Mouse (Mus musculus) small intestine, adult 2 months (tissue): ENCODE data around the gene 2200002D01Rik. TPM values are rescaled to one million over a fixed set of nuclear protein-coding genes. Genes with fewer than 3 reads are reported as not detected.
"Not testable (repeated sequence)": the region's sequence is repeated elsewhere in the genome, so short reads cannot be mapped to it uniquely, and the experiment has no call there.

Source experiments
- H3K27ac ChIP-seq: fragments of 200-500 bp; 2 replicates; pipeline ENCODE4 v1.5.1; 2012; ENCODE audit warnings: low read depth, low read length, control low read depth, inconsistent platforms; ENCODE audit not compliant: insufficient read depth
- H3K27me3 ChIP-seq: fragments of 200-500 bp; 2 replicates; pipeline ENCODE4 v1.6.1; 2012; ENCODE audit warnings: mild to moderate bottlenecking, moderate library complexity, low read length, inconsistent platforms; ENCODE audit not compliant: control insufficient read depth, insufficient read depth
- H3K36me3 ChIP-seq: fragments of 200-500 bp; 2 replicates; pipeline ENCODE4 v1.6.1; 2012; ENCODE audit warnings: mild to moderate bottlenecking, low read length, control low read depth, inconsistent platforms; ENCODE audit not compliant: control insufficient read depth, insufficient read depth
- H3K4me1 ChIP-seq: fragments of 200-500 bp; 2 replicates; pipeline ENCODE4 v1.6.1; 2012; ENCODE audit warnings: low read length, inconsistent platforms, mixed read lengths; ENCODE audit not compliant: control insufficient read depth, insufficient read depth, insufficient read length
- H3K4me3 ChIP-seq: fragments of 200-500 bp; 2 replicates; pipeline ENCODE4 v1.5.1; 2012; ENCODE audit warnings: low read depth, mild to moderate bottlenecking, control low read depth, inconsistent platforms, low read length, moderate library complexity
- CTCF ChIP-seq: fragments of 200-500 bp; IDR thresholded peaks from 2 replicates; pipeline ENCODE4 v1.5.1; 2012; ENCODE audit warnings: low read depth, mild to moderate bottlenecking, control low read depth, inconsistent platforms, low read length, moderate library complexity, mixed read lengths; ENCODE audit not compliant: insufficient replicate concordance, insufficient read length; ENCODE audit errors: extremely low read depth
- POLR2A ChIP-seq: fragments of 200-500 bp; IDR thresholded peaks from 2 replicates; pipeline ENCODE4 v1.6.1; 2012; ENCODE audit warnings: low read depth, mild to moderate bottlenecking, control low read depth, inconsistent platforms, low read length, moderate library complexity
- WGBS: fragments of 180-500 bp; shearing (Covaris S2); methylation state at CpG from one replicate; pipeline ENCODE4 v1.1.7; 2018; 5-methylcytosine and 5-hydroxymethylcytosine counted together
- polyA plus RNA-seq: library from polyadenylated mRNA; depleted of rRNA; stranded (reverse); fragments of >200 nt; gene quantifications from 2 replicates; pipeline ENCODE4 v1.2.3, GENCODE M21; 2012

Gene 2200002D01Rik
- polyA plus RNA-seq, 1 experiment = 852 TPM

DNA sequence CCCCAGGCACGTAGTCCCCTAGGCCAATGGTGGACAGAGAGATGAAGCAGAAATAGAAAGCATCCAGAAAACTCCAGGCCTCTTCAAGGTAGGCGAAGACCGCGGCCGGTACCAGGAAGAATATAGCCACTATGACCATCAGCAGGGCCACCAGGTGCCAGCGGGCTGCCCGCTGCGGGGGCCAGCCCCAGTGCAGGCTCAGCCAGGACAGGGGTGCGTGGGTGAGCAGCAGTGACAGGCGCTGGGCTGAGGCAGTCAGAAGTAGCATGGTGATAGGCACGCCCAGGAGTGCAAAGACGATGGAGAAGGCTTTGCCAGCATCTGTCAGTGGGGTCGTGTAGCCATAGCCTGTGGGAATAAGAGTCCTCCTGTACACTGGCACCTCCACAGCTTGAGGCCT lies 22.7 kb downstream of the 2200002D01Rik start:
- no peak overlapping the region for H3K27ac ChIP-seq
- 78% methylated on average over 13 of the region's 13 CpGs for WGBS
- no peaks in the 10 kb centered on the region for H3K27me3 ChIP-seq
- H3K4me1 ChIP-seq = no peaks in the 10 kb centered on the region
- no peaks in the 10 kb centered on the region for H3K36me3 ChIP-seq
- no peak overlapping the region for H3K4me3 ChIP-seq
- no peak for TF ChIP-seq CTCF
- no peak for TF ChIP-seq POLR2A

DNA sequence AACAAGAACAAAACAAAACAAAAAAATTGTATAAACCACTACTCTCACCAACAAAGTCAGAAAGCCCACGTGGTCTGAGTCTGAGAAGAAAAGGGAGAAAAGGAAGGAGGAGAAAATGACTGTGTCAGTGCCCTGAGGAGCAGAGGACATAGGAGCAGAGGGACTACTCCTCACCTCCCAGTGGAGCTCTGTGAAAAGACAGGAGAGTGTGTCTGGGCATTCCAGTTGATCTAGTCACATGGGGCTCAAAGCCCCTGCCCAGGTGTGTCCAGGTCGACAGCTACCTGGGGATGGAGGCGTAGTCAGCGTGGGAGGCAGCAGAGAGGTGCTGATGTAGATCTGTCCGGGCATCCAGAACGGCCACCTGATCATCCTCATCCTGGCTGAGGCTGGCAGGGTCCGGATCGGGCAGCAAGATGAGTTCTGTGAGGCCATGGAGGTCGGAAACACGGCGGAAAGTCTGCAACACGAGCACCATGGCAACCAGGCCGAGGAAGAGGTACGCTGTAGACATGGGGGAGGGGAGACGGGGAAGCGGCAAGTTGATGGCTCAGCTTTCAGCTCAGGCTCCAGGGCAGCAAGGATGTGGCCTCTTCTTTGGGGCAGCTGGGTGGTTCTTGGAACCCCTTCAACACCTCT lies 23.4 kb downstream of the 2200002D01Rik start:
- Histone ChIP-seq H3K27me3 (no peaks in the 10 kb centered on the region), H3K36me3 (no peaks in the 10 kb centered on the region), H3K4me3 (no peak overlapping the region), H3K27ac (no peak overlapping the region), H3K4me1 (no peaks in the 10 kb centered on the region)
- 47% methylated on average over 16 of the region's 16 CpGs for WGBS
- TF ChIP-seq POLR2A = no peak
- no peak for TF ChIP-seq CTCF

DNA sequence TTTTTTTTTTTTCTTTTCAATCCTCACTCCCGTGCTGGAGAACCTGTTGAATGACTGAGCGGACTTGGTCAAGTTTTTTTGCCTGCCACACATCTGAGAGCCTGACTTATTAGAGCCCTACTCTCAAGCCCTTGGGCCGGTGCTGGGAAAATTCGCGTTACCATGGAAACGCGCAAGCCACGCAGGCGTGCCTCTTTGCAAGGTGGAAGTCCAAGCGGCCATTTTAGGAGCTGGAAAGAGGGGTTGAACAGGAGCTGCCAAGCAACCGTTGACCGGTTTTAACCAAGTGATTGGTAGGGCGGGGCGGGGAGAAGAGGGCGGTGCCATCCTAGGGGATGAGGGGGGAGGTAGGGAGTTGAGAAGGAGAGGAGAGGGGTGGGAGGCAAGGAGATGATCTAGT lies 33.4 kb downstream of the 2200002D01Rik start:
- TF ChIP-seq CTCF (no peak), POLR2A (no peak)

DNA sequence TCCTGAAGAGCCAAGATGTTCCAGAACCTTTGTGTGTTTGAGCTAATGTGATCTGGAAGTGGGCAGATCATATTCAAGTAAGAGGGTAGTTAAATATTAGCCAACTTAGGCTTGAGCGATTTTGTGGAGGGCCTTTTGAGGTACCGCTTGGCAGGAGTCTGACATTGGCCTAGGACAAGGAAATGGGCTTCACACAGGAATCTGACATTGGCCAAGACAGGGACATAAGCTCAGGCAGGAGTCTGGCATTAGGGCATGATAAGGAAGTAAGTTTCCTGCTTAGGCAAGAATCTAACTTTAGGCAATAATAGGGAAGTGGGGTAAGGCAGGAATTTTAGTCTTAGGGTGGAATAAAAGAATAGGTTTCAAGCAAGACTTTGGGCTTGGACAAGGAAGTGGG lies 34.0 kb downstream of the 2200002D01Rik start:
- 49% methylated on average over 2 of the region's 2 CpGs for WGBS
- no peaks in the 10 kb centered on the region for H3K36me3 ChIP-seq
- H3K4me1 ChIP-seq = peaks cover 5% of the 10 kb centered on the region
- no peaks in the 10 kb centered on the region for H3K27me3 ChIP-seq
- H3K4me3 ChIP-seq = no peak overlapping the region
- TF ChIP-seq POLR2A (no peak), CTCF (no peak)
- no peak overlapping the region for H3K27ac ChIP-seq

More for the DNA sequence above, 33.4 kb downstream of the 2200002D01Rik start:
- 71% methylated on average over 15 of the region's 15 CpGs for WGBS
- Histone ChIP-seq H3K36me3 (no peaks in the 10 kb centered on the region), H3K27ac (no peak overlapping the region), H3K4me1 (peaks cover 5% of the 10 kb centered on the region), H3K4me3 (no peak overlapping the region), H3K27me3 (no peaks in the 10 kb centered on the region)

DNA sequence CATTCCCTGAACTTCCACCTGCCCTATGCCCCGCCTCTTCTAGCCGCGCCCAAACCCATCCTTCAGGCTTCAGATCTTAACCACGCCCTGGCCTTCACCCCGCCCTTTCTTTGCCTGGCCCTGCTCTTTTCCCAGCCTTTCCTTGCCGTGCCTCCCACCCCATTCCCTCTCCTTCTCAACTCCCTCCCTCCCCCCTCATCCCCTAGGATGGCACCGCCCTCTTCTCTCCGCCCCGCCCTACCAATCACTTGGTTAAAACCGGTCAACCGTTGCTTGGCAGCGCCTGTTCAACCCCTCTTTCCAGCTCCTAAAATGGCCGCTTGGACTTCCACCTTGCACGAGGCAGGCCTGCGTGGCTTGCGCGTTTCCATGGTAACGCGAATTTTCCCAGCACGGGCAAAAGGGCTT lies 34.6 kb downstream of the 2200002D01Rik start, which contains the start of gene Catsperg1:
Catsperg1 (minus strand) TSS at position 361 of the 408 bp plus-strand sequence.
- Histone ChIP-seq H3K36me3 (no peaks in the 10 kb centered on the region), H3K4me3 (no peak within 1 kb of the TSS), H3K27ac (no peak within 1 kb of the TSS), H3K27me3 (no peaks in the 10 kb centered on the region), H3K4me1 (peaks cover 5% of the 10 kb centered on the region)
- WGBS = 31% methylated on average over 20 of the region's 20 CpGs
- TF ChIP-seq CTCF (no peak), POLR2A (no peak)

DNA sequence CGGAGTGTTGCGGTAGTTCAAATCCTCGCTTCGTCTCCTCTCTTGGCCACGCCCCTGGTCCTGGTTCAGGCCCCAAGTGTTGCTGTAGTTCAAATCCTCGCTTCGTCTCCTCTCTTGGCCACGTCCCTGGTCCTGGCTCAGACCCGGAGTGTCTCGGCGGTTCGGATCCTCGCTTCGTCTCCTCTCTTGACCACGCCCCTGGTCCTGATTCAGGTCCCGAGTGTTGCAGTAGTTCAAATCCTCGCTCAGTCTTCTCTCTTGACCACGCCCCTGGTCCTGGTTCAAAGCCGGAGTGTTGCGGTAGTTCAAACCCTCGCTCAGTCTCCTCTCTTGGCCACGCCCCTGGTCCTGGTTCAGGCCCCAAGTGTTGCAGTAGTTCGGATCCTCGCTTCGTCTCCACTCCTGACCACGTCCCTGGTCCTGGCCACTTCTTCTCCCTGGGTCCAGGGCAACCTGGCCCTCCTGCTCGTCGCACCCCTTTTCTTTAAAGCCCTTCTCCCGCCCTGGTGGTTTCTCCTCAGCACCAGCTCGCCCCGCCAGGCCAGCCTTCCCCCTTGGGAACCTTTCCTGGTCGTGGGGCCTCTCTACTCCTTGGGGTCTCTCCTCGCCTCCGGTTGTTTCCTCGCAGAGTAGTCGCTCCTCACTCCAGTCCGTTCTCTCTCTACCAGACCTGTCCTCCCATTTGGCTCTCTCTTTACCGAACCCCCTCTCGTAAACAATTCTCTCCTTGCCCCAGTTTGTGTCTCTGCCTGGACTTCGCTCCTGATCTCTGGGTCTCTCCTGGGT lies 35.3 kb downstream of the 2200002D01Rik start:
- H3K27me3 ChIP-seq, H3K36me3 ChIP-seq, H3K4me1 ChIP-seq, H3K4me3 ChIP-seq, H3K27ac ChIP-seq: not testable (repeated sequence)
- 55% methylated on average over 40 of the region's 40 CpGs for WGBS

DNA sequence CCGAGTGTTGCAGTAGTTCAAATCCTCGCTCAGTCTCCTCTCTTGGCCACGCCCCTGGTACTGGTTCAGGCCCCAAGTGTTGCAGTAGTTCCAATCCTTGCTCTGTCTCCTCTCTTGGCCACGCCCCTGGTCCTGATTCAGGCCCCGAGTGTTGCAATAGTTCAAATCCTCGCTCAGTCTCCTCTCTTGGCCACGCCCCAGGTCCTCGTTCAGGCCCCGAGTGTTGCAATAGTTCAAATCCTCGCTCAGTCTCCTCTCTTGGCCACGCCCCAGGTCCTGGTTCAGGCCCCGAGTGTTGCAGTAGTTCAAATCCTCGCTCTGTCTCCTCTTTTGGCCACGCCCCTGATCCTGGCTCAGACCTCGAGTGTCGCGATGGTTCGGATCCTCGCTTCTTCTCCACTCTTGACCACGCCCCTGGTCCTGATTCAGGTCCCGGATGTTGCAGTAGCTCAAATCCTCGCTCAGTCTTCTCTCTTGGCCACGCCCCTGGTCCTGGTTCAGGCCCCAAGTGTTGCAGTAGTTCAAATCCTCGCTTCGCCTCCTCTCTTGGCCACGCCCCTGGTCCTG lies 36.0 kb downstream of the 2200002D01Rik start:
- Histone ChIP-seq H3K27me3 (no peaks in the 10 kb centered on the region), H3K36me3 (no peaks in the 10 kb centered on the region), H3K27ac (0 out of 2 replicates have a peak overlapping the region, but pooled peaks have one; percentile 26), H3K4me3 (peak overlapping the region; percentile 53), H3K4me1 (peaks cover 5% of the 10 kb centered on the region)
- WGBS = 37% methylated on average over 26 of the region's 26 CpGs
- TF ChIP-seq POLR2A (no peak), CTCF (no peak)
